Mouse (Mus musculus): ENCODE results near the gene Myo1c. TPM values are rescaled to one million over a fixed set of nuclear protein-coding genes. Genes with fewer than 3 reads are reported as not detected.
A peak's percentile ranks its signal among the peaks of the same experiment; 100 is the strongest.
"Not testable (repeated sequence)": the region's sequence is repeated elsewhere in the genome, so short reads cannot be mapped to it uniquely, and the experiment has no call there.

Gene Myo1c
- total RNA-seq, 2 experiments from 2014 or later, result 13.4 to 17.1 TPM

- no peak for DNase-seq
Observed at GRCm38 (mm10) chr11:75669176-75669852, 19.0 kb downstream of the Myo1c start.

DNA sequence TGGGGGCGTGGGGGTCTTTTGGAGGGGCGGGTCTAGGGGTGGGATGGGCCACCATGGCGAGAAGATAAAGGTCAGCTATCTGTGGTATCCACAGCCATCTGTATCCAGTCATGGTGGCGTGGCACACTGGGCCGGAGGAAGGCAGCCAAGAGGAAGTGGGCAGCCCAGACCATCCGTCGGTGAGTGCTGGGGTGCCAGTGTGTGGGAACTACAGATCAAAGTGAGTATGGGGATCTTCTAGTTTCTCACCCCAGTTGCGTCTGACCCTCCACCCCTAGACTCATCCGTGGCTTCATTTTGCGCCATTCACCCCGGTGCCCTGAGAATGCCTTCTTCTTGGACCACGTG is 19.5 kb downstream of the Myo1c start:
- no peak for DNase-seq

DNA sequence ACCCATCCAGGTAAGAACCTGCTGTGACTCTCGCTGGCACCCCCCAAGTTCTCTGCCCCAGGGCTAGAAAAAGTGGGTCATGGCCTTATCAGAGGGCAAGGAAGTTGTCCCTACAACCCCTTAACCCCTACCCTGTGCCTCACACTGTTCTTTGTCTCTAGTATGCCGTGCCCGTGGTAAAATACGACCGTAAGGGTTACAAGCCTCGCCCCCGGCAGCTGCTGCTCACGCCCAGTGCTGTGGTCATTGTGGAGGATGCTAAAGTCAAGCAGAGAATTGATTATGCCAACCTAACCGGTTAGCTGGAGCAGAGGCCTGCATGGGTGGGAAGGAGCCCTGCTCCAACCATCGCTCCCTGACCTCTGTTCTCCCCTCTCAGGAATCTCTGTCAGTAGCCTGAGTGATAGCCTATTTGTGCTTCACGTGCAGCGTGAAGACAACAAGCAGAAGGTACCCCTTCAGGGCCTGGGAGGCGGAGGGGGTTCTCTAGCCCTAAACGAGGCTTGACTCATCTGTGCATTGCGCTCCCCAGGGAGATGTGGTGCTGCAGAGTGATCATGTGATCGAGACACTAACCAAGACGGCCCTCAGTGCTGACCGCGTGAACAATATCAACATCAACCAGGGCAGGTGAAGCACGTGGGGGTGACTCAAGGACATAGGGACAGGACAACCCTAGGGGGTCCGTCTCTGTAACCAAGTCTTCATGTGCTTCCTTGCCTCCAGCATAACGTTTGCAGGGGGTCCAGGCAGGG is 21.3 kb downstream of the Myo1c start:
- DNase-seq, result no peak

GRCm38 (mm10) chr11:75673411-75673810 is 23.1 kb downstream of the Myo1c start:
- DNase-seq, result no peak

- no peak for DNase-seq
Observed at GRCm38 (mm10) chr11:75674875-75675274, 24.6 kb downstream of the Myo1c start.

- no peak for DNase-seq
Observed at GRCm38 (mm10) chr11:75677881-75678746, 27.8 kb downstream of the Myo1c start.

DNA sequence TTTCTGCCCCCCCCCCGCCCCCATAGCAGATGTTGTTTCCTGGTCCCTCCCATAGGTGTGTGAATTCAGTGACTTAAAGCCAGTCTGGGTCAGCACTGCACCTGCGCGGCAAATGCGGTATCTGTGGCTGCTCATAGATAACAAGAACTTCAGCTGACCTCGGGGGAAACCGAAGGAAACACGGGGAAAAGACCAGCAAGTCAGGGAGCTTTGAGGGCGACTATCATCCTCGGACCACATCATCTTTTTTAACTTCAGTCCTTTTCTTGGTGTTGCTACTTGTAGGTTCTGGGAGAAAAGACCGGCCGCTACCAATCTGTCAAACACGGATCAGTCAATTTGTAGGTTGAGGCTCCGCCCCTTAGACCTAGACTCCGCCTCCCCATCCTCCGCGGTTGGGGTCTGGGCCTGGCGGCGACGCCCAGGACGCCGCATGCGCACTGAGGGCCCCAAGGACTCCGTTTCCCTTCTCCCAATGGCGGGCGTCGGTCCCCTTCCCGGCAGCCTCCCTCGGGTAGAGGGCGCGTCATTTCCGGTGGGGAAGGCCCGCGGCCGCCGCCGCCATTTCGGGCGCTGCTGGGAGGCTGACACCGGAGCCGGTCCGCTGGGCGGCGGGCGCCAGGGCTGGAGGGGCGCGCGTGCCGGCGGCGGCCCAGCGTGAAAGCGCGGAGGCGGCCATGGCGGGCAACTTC is 28.6 kb downstream of the Myo1c start, which contains the start of gene Crk:
TSS of gene Crk (plus strand) at position 513 of the 692 bp plus-strand sequence.
- peak; percentile 97 to 98 for DNase-seq

DNA sequence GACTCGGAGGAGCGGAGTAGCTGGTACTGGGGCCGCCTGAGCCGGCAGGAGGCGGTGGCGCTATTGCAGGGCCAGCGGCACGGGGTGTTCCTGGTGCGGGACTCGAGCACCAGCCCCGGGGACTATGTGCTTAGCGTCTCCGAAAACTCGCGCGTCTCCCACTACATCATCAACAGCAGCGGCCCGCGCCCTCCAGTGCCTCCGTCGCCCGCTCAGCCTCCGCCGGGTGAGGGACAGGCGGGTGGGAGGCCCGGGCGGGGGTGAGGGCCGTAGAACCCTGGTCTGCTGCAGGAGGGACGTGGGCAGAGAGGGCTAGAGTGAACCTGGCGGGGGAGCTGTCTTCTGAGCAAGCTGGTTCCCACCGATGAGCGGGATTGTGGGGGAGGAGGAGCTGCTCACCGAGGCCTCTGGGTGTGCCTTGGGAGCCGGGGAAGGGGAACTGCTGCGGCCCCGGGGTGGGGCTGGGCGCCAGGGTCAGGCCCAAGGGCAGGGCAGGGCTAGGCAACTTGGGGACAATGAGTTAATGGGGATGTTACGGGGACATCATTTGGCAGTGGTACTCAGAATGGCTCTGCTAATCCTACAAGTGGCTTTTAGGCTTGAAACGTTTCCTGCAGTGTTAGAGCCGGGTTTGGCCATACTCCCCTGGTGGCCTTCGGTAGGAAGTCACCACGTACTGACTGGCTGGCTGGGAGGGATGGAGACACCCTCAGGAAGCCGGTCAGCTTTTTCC is 29.3 kb downstream of the Myo1c start:
- DNase-seq, result no peak

- no peak for DNase-seq
Observed at GRCm38 (mm10) chr11:75684462-75684861, 34.2 kb downstream of the Myo1c start.

- no peak for DNase-seq
Observed at GRCm38 (mm10) chr11:75684956-75685355, 34.7 kb downstream of the Myo1c start.

GRCm38 (mm10) chr11:75687343-75687993 is 37.2 kb downstream of the Myo1c start:
- no peak for DNase-seq

- DNase-seq, result no peak
Observed at GRCm38 (mm10) chr11:75688132-75688531, 37.8 kb downstream of the Myo1c start.

GRCm38 (mm10) chr11:75689977-75690376 is 39.7 kb downstream of the Myo1c start:
- DNase-seq, result peak in 1 of 2 experiments; percentile 11

DNA sequence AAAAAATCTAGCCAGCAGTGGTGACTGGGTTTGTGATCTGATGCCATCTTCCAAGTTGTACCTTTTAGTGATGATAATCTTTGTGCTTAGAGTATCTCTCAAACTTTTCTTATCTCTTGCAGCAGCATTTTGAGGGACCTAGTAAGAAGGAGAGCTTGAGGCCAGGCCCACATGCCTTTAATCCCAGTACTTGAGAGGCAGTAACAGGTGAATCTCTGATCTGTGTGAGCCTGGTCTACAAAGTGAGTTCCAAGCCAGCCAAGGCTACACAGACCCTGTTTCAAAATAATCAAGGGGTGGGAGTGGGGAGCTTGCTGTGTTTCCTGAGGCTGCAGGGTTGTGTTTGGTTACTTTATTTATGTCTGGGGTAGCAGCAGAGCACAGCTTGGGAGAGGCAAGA is 40.7 kb downstream of the Myo1c start:
- DNase-seq, result no peak

DNA sequence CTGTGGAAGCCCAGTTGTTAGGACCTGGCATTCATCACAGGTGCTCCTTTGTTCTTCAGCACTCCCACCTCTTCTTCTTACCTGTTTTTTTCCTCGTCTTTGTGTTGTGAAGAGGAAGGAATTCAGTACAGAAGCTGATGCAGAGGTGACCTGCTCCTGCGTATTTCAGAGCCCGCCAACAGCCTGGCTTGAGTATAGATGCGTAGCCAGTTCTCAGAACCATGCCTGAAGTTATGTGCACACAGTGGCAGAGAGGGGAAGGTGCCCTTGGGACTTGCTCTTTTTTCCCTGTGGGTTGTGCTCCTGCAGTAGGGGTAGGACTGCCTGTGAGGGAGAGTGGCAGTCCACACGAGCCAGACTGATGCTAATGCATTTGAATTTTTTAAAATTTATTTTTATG is 43.3 kb downstream of the Myo1c start:
- no peak for DNase-seq

- DNase-seq, result not testable (repeated sequence)
Observed at GRCm38 (mm10) chr11:75697464-75697863, 47.2 kb downstream of the Myo1c start.

DNA sequence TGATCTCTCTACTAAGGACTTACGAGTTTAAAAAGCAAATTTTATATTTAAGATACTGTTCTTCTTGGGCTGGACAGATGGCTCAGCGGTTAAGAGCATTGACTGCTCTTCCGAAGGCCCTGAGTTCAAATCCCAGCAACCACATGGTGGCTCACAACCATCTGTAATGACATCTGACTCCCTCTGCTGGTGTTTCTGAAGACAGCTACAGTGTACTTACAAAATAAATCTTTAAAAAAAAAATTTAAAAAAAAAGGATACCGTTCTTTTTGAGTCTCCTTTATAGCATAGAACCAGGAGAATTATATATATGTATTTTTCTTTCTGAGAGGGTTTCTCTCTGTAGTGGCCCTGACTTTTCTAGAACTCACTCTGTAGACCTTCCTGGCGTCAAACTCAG is 50.3 kb downstream of the Myo1c start:
- no peak for DNase-seq

DNA sequence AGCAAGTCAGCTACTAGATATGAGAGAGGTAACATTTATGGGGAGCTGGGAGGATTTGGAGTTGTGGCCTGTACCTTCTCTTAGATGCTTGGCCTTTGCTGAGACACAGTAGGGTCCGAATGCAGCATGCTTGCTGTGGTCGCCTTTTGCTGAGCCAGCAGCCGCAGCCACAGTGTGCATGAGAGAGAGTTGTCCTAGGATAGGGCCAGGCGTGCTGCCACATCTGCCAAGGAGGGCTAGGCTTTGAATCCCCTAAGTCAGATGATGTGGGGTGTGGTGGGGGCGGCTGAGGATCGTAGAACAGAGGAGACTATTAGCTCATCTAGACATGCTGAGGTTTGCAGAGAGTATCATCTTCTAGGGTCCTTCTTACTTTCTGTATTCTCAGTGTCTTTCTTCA is 52.5 kb downstream of the Myo1c start:
- no peak for DNase-seq

- no peak for DNase-seq
Observed at GRCm38 (mm10) chr11:75703748-75704147, 53.4 kb downstream of the Myo1c start.

DNA sequence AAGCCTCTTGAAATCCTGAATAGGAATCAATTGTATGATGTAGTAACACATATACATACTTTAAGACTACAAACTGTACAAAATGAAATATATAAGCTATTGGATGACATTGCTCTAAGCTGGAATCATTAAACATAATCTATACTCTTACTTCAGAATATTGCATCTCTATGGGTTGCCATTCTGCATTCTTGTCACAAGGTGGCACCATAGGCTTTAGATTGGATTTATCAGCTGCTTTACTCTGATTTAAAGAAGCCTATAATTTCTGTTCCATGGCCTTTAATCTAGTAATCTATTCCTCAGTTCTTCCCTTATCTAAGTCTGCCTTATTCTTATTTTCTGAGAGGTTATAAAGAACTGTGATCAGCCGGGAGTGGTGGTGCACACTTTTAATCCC is 63.6 kb downstream of the Myo1c start:
- no peak for DNase-seq

GRCm38 (mm10) chr11:75715556-75715955 is 65.3 kb downstream of the Myo1c start:
- DNase-seq, result no peak

All from layer of hippocampus, postnatal 36 days (tissue).